Mouse (Mus musculus) kidney, adult 2 months (tissue): ENCODE results near the gene Plin4.
"Not testable (repeated sequence)": the region's sequence is repeated elsewhere in the genome, so short reads cannot be mapped to it uniquely, and the experiment has no call there.

ENCODE experiments used
- CTCF ChIP-seq: fragments of 200-500 bp; conservative IDR thresholded peaks from 2 replicates; pipeline ENCODE4 v1.5.1; 2011; ENCODE audit warnings: low read depth, mild to moderate bottlenecking, control low read depth, low read length, moderate library complexity, mixed read lengths; ENCODE audit not compliant: insufficient read depth, insufficient read length
- POLR2A ChIP-seq: fragments of 200-500 bp; IDR thresholded peaks from one replicate; pipeline ENCODE4 v1.6.1; 2011; ENCODE audit warnings: low read depth, low read length, control low read depth

GRCm38 (mm10) chr17:56106436-56106835 lies 3.2 kb downstream of the Plin4 start:
- not testable (repeated sequence) for TF ChIP-seq POLR2A, CTCF
